ENCODE assay signal across 7 mouse cellular contexts in genomic region chr5:34170726-34171125, GRCm38 (mm10). TPM values are rescaled to one million over a fixed set of nuclear protein-coding genes. Genes with fewer than 3 reads are reported as not detected.
DNase-seq lines count a peak whose midpoint lies in the region; ATAC-seq lines count a peak whose summit lies in the region.

No protein-coding gene starts in this region.

- H3K36me3 ChIP-seq in hindbrain, embryonic 10.5 days, result peaks cover 27% of the 10 kb centered on the region
- H3K36me3 ChIP-seq in hindbrain, embryonic 13.5 days, result peaks cover 38% of the 10 kb centered on the region

- H3K27ac ChIP-seq in hindbrain, embryonic 10.5 days, result peak overlapping the region; percentile 96
- no peak overlapping the region for H3K27ac ChIP-seq in hindbrain, embryonic 13.5 days

- no peaks in the 10 kb centered on the region for H3K9me3 ChIP-seq in hindbrain, embryonic 10.5 days
- H3K9me3 ChIP-seq in hindbrain, embryonic 13.5 days, result no peaks in the 10 kb centered on the region

- no peak overlapping the region for H3K4me3 ChIP-seq in hindbrain, embryonic 10.5 days
- no peak overlapping the region for H3K4me3 ChIP-seq in hindbrain, embryonic 13.5 days

- no peak for DNase-seq in hindbrain, embryonic 10.5 days (ENCODE audit: low spot score)
- peak; percentile 2 for DNase-seq in thymus, postnatal 25 days
- no peak for DNase-seq in thymus, postnatal 4 days
- DNase-seq in kidney, postnatal 25 days, result peak; percentile 39 to 65
- DNase-seq in urinary bladder, postnatal 36 days (ENCODE audit: low spot score in 2 of 2), result no peak
- DNase-seq in Muller cell, postnatal 12 days (ENCODE audit: inconsistent ontology term), result no peak

- 83% methylated on average over 4 of the region's 4 CpGs for WGBS in hindbrain, embryonic 10.5 days
- WGBS in hindbrain, embryonic 13.5 days, result 76% methylated on average over 4 of the region's 4 CpGs

- H3K4me2 ChIP-seq in hindbrain, embryonic 13.5 days, result no peak overlapping the region

- H3K4me1 ChIP-seq in hindbrain, embryonic 10.5 days (replicated peaks), result peaks cover 36% of the 10 kb centered on the region
- peaks cover 11% of the 10 kb centered on the region for H3K4me1 ChIP-seq in hindbrain, embryonic 13.5 days (replicated peaks)

- no peak for ATAC-seq in hindbrain, embryonic 13.5 days (ENCODE audit: low FRiP score)

- H3K9ac ChIP-seq in hindbrain, embryonic 13.5 days, result no peak overlapping the region

- no peaks in the 10 kb centered on the region for H3K27me3 ChIP-seq in hindbrain, embryonic 10.5 days (ENCODE audit: insufficient read depth, poor library complexity, severe bottlenecking)
- no peaks in the 10 kb centered on the region for H3K27me3 ChIP-seq in hindbrain, embryonic 13.5 days

RNA-seq across cellular contexts. Expression of gene Haus3, which starts 1.4 kb away (rescaled TPM):
- 35.0 and 46.0 TPM in 2 replicates for polyA plus RNA-seq in hindbrain, embryonic 10.5 days (2016; fragmentation: Nextera tagmentation; extraction: Ambion mirVana)
- polyA plus RNA-seq in hindbrain, embryonic 13.5 days (2015; fragmentation: Nextera tagmentation; extraction: Ambion mirVana), result 19.0 and 19.7 TPM in 2 replicates

RNA-seq across cellular contexts. Expression of gene Poln, which starts 1.5 kb away (rescaled TPM):
- 0.54 and 0.56 TPM in 2 replicates for polyA plus RNA-seq in hindbrain, embryonic 10.5 days (2016; fragmentation: Nextera tagmentation; extraction: Ambion mirVana)
- 0.14 and 0.28 TPM in 2 replicates for polyA plus RNA-seq in hindbrain, embryonic 13.5 days (2015; fragmentation: Nextera tagmentation; extraction: Ambion mirVana)

RNA-seq across cellular contexts. Expression of gene Mxd4, which starts 16.8 kb away (rescaled TPM):
- polyA plus RNA-seq in hindbrain, embryonic 10.5 days (2016; fragmentation: Nextera tagmentation; extraction: Ambion mirVana), result 21.6 and 26.3 TPM in 2 replicates
- polyA plus RNA-seq in hindbrain, embryonic 13.5 days (2015; fragmentation: Nextera tagmentation; extraction: Ambion mirVana), result 33.5 and 33.6 TPM in 2 replicates

Comparison
In these comparisons a context has a peak if more than half of its experiments do, and no peak if none do; other contexts are left out.
1. DNase-seq: peak in thymus, postnatal 25 days (single experiment) and kidney, postnatal 25 days (2 of 2); none in hindbrain, embryonic 10.5 days (single experiment), thymus, postnatal 4 days (single experiment), urinary bladder, postnatal 36 days (0 of 2) and Muller cell, postnatal 12 days (single experiment).